Mouse (Mus musculus) lung, postnatal 0 days (tissue): ENCODE data around the gene Slc52a3. TPM values are rescaled to one million over a fixed set of nuclear protein-coding genes. Genes with fewer than 3 reads are reported as not detected.

Experiments
- ATAC-seq: fragments of 200-750 bp; cut with Nextera tagmentation; 2 replicates; pipeline ENCODE4 v1.8.0; 2017; ENCODE audit warnings: moderate library complexity
- DNase-seq: peaks from one replicate; pipeline ENCODE4 v3.0.0-alpha.2; 2016; ENCODE audit warnings: low spot score
- H3K27ac ChIP-seq: fragments of 300-500 bp; sonication (generic); 2 replicates; pipeline ENCODE4 v1.5.1; 2014; ENCODE audit warnings: antibody characterized with exemption, mild to moderate bottlenecking, low read length, mixed read lengths
- H3K27me3 ChIP-seq: fragments of 300-500 bp; sonication (generic); replicated peaks from 2 replicates; pipeline ENCODE4 v1.6.1; 2014; ENCODE audit warnings: low read length, mixed read lengths; ENCODE audit not compliant: insufficient read depth
- H3K36me3 ChIP-seq: fragments of 300-500 bp; sonication (generic); 2 replicates; pipeline ENCODE4 v1.6.1; 2014; ENCODE audit warnings: low read length, mixed read lengths; ENCODE audit not compliant: insufficient read depth
- H3K4me1 ChIP-seq: fragments of 300-500 bp; sonication (generic); 2 replicates; pipeline ENCODE4 v1.6.1; 2014; ENCODE audit warnings: antibody characterized with exemption, low read depth, low read length, mixed read lengths; ENCODE audit not compliant: insufficient read depth
- H3K4me2 ChIP-seq: fragments of 300-500 bp; sonication (generic); replicated peaks from 2 replicates; pipeline ENCODE4 v1.6.1; 2014; ENCODE audit warnings: low read depth, mild to moderate bottlenecking, low read length, moderate library complexity, mixed read lengths
- H3K4me3 ChIP-seq: fragments of 300-500 bp; sonication (generic); 2 replicates; pipeline ENCODE4 v1.5.1; 2014; ENCODE audit warnings: low read depth, low read length
- H3K9ac ChIP-seq: fragments of 300-500 bp; sonication (generic); replicated peaks from 2 replicates; pipeline ENCODE4 v1.6.1; 2014; ENCODE audit warnings: low read depth, mild to moderate bottlenecking
- H3K9me3 ChIP-seq: fragments of 300-500 bp; sonication (generic); 2 replicates; pipeline ENCODE4 v1.6.1; 2016; ENCODE audit warnings: low read length, mixed read lengths
- CTCF ChIP-seq: IDR thresholded peaks from 2 replicates; pipeline ENCODE4 v1.5.1; 2016; ENCODE audit warnings: antibody characterized with exemption, mild to moderate bottlenecking
- EP300 ChIP-seq: IDR thresholded peaks from 2 replicates; pipeline ENCODE4 v1.6.1; 2016; ENCODE audit warnings: antibody characterized with exemption, mild to moderate bottlenecking, control low read depth
- WGBS: fragments of 180-500 bp; shearing (Covaris S2); extraction: QIAGEN DNeasy Blood & Tissue Kit; methylation state at CpG from one replicate; pipeline ENCODE4 v1.1.7; 2014; 5-methylcytosine and 5-hydroxymethylcytosine counted together
- polyA plus RNA-seq: library from polyadenylated mRNA; unstranded; fragments of >200 nt; fragmentation: Nextera tagmentation; extraction: Ambion mirVana; gene quantifications from 2 replicates; pipeline ENCODE4 v1.2.1, GENCODE M21; 2015

The Slc52a3 gene
- polyA plus RNA-seq, 1 experiment from 2014 or later: 26.0 TPM

DNA sequence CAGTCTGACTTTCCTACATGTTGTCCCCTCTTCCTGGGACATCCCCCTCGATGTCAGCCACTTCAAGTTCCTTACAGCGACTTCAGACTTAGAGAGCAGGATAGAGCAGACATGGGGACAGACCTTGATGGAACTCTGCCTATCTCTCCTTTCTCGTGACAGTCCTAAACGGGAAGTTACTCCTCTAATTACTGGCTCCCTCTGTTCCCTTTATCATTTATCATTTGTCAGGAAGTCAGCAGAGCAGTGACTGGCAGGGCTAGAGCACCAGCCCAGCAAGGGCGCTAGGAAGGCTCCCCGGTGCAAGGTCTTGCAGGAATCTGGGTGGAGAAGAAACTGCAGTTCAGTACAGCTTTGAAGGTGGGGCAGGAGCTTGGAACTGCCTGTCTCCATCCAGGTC lies 6.2 kb downstream of the Slc52a3 start:
- 40% methylated on average over 6 of the region's 6 CpGs for WGBS
- Histone ChIP-seq H3K27ac (no peak overlapping the region), H3K9me3 (no peaks in the 10 kb centered on the region), H3K36me3 (no peaks in the 10 kb centered on the region), H3K4me1 (peaks cover 5% of the 10 kb centered on the region; the same call in 1 of the 2 replicates), H3K4me3 (no peak overlapping the region), H3K9ac (no peak overlapping the region), H3K27me3 (no peaks in the 10 kb centered on the region), H3K4me2 (no peak overlapping the region)
- no peak for ATAC-seq
- no peak for DNase-seq
- TF ChIP-seq CTCF: no peak
- TF ChIP-seq EP300: no peak

DNA sequence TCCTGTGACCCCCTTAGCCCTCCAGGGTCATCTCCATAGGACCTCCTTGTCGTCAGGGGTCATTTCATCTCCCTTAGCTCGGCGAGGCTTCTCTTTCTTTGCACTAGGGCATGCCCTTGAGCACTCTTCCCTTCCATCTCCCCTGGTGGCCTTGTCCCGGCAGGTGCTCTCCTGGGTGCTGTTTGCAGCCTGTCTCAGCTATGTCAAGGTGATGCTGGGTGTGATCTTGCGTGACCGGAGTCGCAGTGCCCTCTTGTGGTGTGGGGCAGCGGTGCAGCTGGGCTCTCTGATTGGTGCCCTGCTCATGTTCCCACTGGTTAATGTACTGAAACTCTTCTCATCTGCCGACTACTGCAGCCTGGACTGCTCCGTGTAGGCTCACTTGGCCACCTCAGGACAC lies 11.5 kb downstream of the Slc52a3 start:
- Histone ChIP-seq H3K4me2 (no peak overlapping the region), H3K4me1 (no peaks in the 10 kb centered on the region), H3K4me3 (no peak overlapping the region), H3K9ac (no peak overlapping the region), H3K27ac (no peak overlapping the region), H3K9me3 (no peaks in the 10 kb centered on the region), H3K27me3 (no peaks in the 10 kb centered on the region), H3K36me3 (no peaks in the 10 kb centered on the region)
- ATAC-seq (no peak), DNase-seq (no peak)
- peak; percentile 67 for TF ChIP-seq CTCF
- no peak for TF ChIP-seq EP300
- WGBS: 56% methylated on average over 10 of the region's 10 CpGs

DNA sequence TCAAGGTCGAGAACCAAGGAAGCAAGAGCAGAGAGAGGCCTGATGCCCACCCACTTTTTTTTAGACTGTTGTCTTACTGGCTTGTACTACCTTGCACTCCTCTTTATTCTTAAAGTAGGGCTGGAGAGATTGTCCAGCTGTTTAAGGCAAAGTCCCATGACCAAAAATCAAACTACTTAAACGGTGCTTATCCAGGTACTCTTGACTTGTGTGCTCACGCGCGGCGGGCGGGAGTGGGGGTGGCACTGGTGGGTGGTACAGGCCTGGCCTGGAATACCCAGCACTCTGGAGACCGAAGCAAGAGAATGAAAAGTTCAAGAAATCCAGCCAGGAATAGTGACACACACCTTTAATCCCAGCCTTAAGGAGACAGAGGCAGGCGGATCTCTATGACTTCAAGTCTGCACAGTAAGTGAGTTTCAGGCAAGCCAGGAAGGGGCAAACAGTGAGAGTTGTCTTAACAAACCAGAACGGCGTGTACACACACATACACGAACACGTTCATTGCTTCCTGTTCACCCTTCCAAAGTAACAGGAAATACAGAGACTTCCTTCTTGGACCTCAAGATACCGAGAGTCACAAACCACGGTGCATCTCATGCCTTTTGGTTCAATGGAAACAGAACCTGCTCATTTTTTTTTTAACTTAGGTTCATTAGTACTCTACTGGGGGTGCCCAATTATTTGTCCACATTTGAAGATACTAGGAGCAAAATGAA lies 12.9 kb downstream of the Slc52a3 start:
- H3K9ac ChIP-seq: no peak overlapping the region
- ATAC-seq (peak; percentile 58), DNase-seq (peak; percentile 56)
- no peaks in the 10 kb centered on the region for H3K9me3 ChIP-seq
- no peak overlapping the region for H3K4me2 ChIP-seq
- no peak for TF ChIP-seq EP300
- TF ChIP-seq CTCF: no peak
- no peaks in the 10 kb centered on the region for H3K4me1 ChIP-seq
- no peaks in the 10 kb centered on the region for H3K36me3 ChIP-seq
- WGBS: 56% methylated on average over 15 of the region's 15 CpGs
- H3K27ac ChIP-seq: no peak overlapping the region
- H3K27me3 ChIP-seq: no peaks in the 10 kb centered on the region
- H3K4me3 ChIP-seq: no peak overlapping the region

DNA sequence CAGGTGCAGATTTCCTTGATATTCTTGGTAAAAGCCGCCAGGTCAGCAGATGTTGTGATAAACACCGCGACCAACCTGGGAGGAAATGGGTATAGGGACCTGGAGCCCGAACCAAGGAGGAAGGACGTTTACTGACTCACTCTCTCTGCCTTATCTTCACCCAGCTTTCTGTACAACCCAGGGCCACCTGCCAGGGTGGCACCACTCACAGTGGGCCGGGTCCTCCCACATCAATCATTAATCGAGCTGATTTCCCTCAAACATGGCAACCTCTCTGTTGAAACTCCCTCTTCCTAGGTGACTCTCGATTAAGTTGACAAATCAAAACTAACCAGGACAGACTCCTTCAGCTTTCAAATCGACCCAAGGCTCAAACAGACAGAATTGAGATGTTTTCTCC lies 13.9 kb downstream of the Slc52a3 start:
- Histone ChIP-seq H3K9ac (no peak overlapping the region), H3K4me2 (no peak overlapping the region), H3K36me3 (no peaks in the 10 kb centered on the region), H3K4me3 (no peak overlapping the region), H3K4me1 (no peaks in the 10 kb centered on the region), H3K27ac (no peak overlapping the region), H3K27me3 (no peaks in the 10 kb centered on the region), H3K9me3 (no peaks in the 10 kb centered on the region)
- 55% methylated on average over 9 of the region's 9 CpGs for WGBS
- TF ChIP-seq EP300 (no peak), CTCF (no peak)
- ATAC-seq: no peak
- no peak for DNase-seq

DNA sequence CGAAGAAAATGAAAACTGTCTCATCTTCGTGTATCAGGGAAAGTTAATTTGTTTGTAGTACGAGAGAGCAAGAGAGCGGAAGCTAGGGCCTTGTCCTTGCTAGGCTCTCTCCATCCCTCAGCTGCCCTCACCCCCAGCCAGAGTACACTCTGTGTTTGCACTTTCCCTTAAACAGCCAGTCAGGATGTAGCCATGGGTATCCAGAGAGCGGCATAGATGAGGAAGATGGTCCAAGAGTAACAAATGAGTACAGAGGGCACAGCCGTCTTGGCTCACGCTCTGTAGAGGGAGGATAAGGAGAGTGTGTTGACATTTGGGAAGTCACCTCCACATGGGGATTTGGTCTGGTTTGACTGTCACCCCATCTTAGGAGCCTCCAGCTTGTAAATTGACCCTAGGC lies 14.3 kb downstream of the Slc52a3 start:
- no peak for ATAC-seq
- 70% methylated on average over 7 of the region's 7 CpGs for WGBS
- H3K4me3 ChIP-seq: no peak overlapping the region
- H3K4me1 ChIP-seq: no peaks in the 10 kb centered on the region
- H3K4me2 ChIP-seq: no peak overlapping the region
- H3K9me3 ChIP-seq: no peaks in the 10 kb centered on the region
- no peaks in the 10 kb centered on the region for H3K36me3 ChIP-seq
- DNase-seq: no peak
- no peak overlapping the region for H3K9ac ChIP-seq
- H3K27ac ChIP-seq: no peak overlapping the region
- TF ChIP-seq EP300: no peak
- no peak for TF ChIP-seq CTCF
- no peaks in the 10 kb centered on the region for H3K27me3 ChIP-seq

DNA sequence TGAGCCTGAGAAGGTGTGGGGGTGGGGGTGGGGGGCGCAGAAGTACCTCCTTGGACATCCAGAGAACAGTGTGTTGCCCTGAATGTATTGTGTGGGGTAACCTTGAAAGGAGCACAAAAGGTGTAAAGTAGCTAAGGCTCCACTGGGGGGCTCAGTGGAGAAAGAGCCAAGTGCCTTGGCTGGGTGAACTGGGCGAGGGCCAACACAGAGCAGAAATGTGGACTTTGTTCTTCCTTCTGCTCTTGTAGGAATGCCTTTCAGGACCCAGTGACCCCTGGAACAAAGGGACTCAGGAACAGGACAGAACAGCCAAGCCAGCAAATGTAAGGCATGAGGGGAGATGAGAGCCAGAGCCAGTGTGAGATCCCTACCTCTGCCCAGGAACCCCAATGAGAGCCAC lies 15.4 kb downstream of the Slc52a3 start:
- DNase-seq (peak; percentile 55), ATAC-seq (peak; percentile 42)
- no peaks in the 10 kb centered on the region for H3K36me3 ChIP-seq
- 24% methylated on average over 2 of the region's 2 CpGs for WGBS
- no peak overlapping the region for H3K4me2 ChIP-seq
- no peaks in the 10 kb centered on the region for H3K4me1 ChIP-seq
- H3K27ac ChIP-seq: 0 out of 2 replicates have a peak overlapping the region, but pooled peaks have one; percentile 1
- TF ChIP-seq CTCF: peak; percentile 57
- no peak for TF ChIP-seq EP300
- no peaks in the 10 kb centered on the region for H3K9me3 ChIP-seq
- no peaks in the 10 kb centered on the region for H3K27me3 ChIP-seq
- no peak overlapping the region for H3K4me3 ChIP-seq
- H3K9ac ChIP-seq: no peak overlapping the region
